Mouse (Mus musculus) hindbrain, embryonic 13.5 days (tissue): ENCODE measurements around the gene Sdk1. TPM values are rescaled to one million over a fixed set of nuclear protein-coding genes. Genes with fewer than 3 reads are reported as not detected.

ENCODE experiments used
- ATAC-seq: fragments of 200-750 bp; cut with Nextera tagmentation; 2 replicates; pipeline ENCODE4 v1.8.0; 2017; ENCODE audit warnings: moderate TSS enrichment; ENCODE audit not compliant: low FRiP score
- H3K27ac ChIP-seq: fragments of 300-500 bp; sonication (generic); 2 replicates; pipeline ENCODE4 v1.5.1; 2015; ENCODE audit warnings: inconsistent platforms, mild to moderate bottlenecking, moderate library complexity
- H3K27me3 ChIP-seq: fragments of 300-500 bp; sonication (generic); 2 replicates; pipeline ENCODE4 v1.6.1; 2015; ENCODE audit warnings: mild to moderate bottlenecking, inconsistent platforms
- H3K36me3 ChIP-seq: fragments of 300-500 bp; sonication (generic); 2 replicates; pipeline ENCODE4 v1.6.1; 2015; ENCODE audit warnings: mild to moderate bottlenecking, inconsistent platforms
- H3K4me1 ChIP-seq: fragments of 300-500 bp; sonication (generic); replicated peaks from 2 replicates; pipeline ENCODE4 v1.6.1; 2015; ENCODE audit warnings: inconsistent platforms
- H3K4me2 ChIP-seq: fragments of 300-500 bp; sonication (generic); 2 replicates; pipeline ENCODE4 v1.6.1; 2015; ENCODE audit warnings: inconsistent platforms, mild to moderate bottlenecking, moderate library complexity
- H3K4me3 ChIP-seq: fragments of 300-500 bp; sonication (generic); 2 replicates; pipeline ENCODE4 v1.5.1; 2015; ENCODE audit warnings: mild to moderate bottlenecking, inconsistent platforms
- H3K9ac ChIP-seq: fragments of 300-500 bp; sonication (generic); 2 replicates; pipeline ENCODE4 v1.6.1; 2015; ENCODE audit warnings: mild to moderate bottlenecking, inconsistent platforms
- H3K9me3 ChIP-seq: fragments of 300-500 bp; sonication (generic); 2 replicates; pipeline ENCODE4 v1.6.1; 2016; ENCODE audit warnings: inconsistent platforms
- WGBS: fragments of 180-500 bp; shearing (Covaris S2); methylation state at CpG from one replicate; pipeline ENCODE4 v1.1.7; 2015; 5-methylcytosine and 5-hydroxymethylcytosine counted together
- polyA plus RNA-seq: library from polyadenylated mRNA; unstranded; fragments of >200 nt; fragmentation: Nextera tagmentation; extraction: Ambion mirVana; gene quantifications from 2 replicates; pipeline ENCODE4 v1.2.1, GENCODE M21; 2015

The Sdk1 gene
- polyA plus RNA-seq, 1 experiment from 2014 or later = 1.8 TPM

DNA sequence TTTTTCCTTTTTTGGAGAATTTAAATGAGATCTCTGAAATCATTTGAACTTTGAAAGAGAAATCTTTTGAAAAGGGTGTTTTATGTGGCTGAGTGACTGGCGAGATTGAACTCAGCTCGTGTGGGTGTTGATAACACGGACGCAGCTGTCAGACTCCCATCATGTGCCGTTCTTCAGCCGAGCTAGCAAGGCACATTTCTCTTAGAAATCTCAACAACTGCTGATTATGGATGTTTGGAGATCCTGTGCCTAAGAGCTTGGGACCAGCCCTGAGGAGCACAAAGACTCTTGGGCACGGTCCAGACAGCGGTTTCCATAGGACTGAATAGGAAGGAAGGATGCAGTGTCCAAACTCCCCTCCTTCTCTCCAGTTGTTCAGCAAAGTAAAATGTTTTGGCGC is 648.5 kb downstream of the Sdk1 start:
- Histone ChIP-seq H3K36me3 (no peaks in the 10 kb centered on the region), H3K4me2 (no peak overlapping the region; the same call in 1 of the 2 replicates), H3K4me3 (no peak overlapping the region), H3K27me3 (0 out of 2 replicates have a peak, but pooled peaks cover 3% of the 10 kb centered on the region), H3K9me3 (no peaks in the 10 kb centered on the region), H3K4me1 (peaks cover 26% of the 10 kb centered on the region), H3K9ac (no peak overlapping the region), H3K27ac (no peak overlapping the region)
- no peak for ATAC-seq
- 38% methylated on average over 9 of the region's 9 CpGs for WGBS

DNA sequence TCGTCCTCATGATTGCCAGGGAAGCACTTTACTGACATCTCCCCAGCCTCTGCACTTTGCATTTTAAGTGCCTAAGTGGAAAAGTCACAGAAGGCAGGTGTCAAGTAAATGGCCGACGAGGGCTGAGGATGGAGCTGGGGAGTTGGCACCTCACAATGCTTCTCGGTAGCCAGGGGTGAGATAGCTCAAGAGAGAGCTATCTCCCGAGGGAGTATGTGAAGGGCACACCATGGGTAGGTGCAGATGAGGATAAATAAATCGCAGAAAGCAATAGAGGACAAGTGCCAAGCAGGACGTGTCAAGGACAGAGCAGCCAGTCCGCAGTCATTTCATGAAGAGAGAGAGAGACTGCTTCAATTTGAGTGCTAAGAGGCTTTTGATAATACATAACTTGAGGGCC is 655.1 kb downstream of the Sdk1 start:
- H3K27me3 ChIP-seq = no peaks in the 10 kb centered on the region
- H3K27ac ChIP-seq = no peak overlapping the region
- H3K4me2 ChIP-seq = no peak overlapping the region
- 84% methylated on average over 8 of the region's 8 CpGs for WGBS
- no peaks in the 10 kb centered on the region for H3K36me3 ChIP-seq
- no peaks in the 10 kb centered on the region for H3K9me3 ChIP-seq
- no peaks in the 10 kb centered on the region for H3K4me1 ChIP-seq
- H3K4me3 ChIP-seq = no peak overlapping the region
- ATAC-seq = no peak
- H3K9ac ChIP-seq = no peak overlapping the region

DNA sequence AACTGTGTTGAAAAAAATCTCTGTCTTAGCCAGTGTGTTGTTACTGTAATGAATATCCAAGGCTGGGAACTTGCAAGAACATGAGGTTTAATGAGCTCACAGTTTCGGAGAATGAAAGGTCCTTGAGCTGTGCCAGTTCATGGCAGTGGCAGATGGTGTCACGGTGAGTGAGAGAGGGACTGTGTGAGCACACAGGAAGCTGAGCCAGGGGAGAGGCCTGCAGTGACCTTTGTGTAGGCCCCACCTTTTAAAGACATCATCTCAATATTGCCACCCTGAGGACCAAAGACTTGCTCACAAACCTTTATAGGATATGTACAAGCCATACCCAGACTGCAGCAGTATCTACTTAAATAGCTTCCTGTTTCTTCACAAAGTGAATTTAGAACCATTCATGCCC is 656.2 kb downstream of the Sdk1 start:
- no peak for ATAC-seq
- Histone ChIP-seq H3K4me2 (no peak overlapping the region), H3K4me1 (peaks cover 2% of the 10 kb centered on the region), H3K9me3 (no peaks in the 10 kb centered on the region), H3K4me3 (no peak overlapping the region), H3K27me3 (no peaks in the 10 kb centered on the region), H3K36me3 (no peaks in the 10 kb centered on the region), H3K27ac (no peak overlapping the region), H3K9ac (no peak overlapping the region)
- WGBS = 61% methylated on average over 2 of the region's 2 CpGs

DNA sequence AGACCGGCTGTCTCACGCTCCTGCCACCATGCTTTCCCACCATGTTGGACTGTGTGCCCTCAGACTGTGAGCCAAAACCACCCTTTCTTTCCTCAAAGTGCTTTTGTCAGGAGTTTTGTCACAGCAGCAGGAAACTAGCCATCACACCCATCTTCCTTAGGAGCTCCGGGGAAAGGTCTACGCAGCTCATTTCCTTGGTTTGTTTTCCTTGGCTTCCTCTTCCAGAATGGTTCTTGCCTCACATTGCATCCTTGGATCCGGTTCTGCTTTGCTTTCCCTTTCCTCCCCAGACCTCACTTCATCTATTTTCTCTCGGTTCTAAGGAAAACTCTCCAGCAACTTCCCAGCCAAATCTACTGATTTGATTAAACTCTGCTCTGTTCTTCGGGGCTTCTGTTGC is 658.5 kb downstream of the Sdk1 start:
- Histone ChIP-seq H3K36me3 (no peaks in the 10 kb centered on the region), H3K4me3 (no peak overlapping the region), H3K4me2 (no peak overlapping the region), H3K9ac (no peak overlapping the region), H3K27ac (no peak overlapping the region), H3K4me1 (peaks cover 11% of the 10 kb centered on the region), H3K27me3 (no peaks in the 10 kb centered on the region), H3K9me3 (no peaks in the 10 kb centered on the region)
- no peak for ATAC-seq
- WGBS = 84% methylated on average over 7 of the region's 7 CpGs

DNA sequence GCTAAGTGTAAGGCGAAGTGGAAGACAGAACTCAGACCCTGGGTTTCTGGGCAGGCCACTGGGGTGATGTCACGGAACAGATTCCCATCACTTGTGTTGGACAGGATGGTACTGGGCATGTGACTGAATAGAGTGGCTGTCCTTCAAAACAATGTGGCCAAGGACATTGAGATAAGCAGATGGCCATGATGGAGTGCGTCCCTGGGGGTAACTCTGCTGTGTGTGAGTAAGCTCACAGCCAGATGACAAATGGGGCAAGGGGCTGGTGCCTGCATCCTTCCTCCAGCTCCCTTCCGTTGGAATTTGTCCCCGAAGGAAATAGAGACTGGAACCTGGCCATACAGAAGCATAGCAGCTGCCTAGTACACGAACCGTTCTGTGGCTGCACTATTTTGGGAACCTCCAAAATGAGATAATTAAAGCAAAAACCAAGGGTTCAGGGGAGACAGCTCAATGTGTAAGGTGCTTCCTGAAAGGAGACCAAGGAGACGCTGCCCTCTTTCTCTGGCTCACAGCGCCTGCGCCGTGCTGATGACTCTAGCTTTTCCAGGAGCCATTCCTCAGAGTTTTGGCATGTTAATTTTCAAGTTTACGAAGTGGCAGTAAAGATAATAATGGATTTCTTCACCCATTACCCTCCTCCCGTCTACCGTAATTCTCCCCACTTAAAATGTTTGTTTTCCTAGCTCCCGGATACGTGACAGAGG is 661.4 kb downstream of the Sdk1 start:
- Histone ChIP-seq H3K36me3 (no peaks in the 10 kb centered on the region), H3K27me3 (no peaks in the 10 kb centered on the region), H3K4me3 (no peak overlapping the region), H3K4me2 (no peak overlapping the region), H3K4me1 (peaks cover 18% of the 10 kb centered on the region), H3K9ac (no peak overlapping the region), H3K9me3 (no peaks in the 10 kb centered on the region), H3K27ac (no peak overlapping the region)
- no peak for ATAC-seq
- WGBS = 69% methylated on average over 16 of the region's 16 CpGs

DNA sequence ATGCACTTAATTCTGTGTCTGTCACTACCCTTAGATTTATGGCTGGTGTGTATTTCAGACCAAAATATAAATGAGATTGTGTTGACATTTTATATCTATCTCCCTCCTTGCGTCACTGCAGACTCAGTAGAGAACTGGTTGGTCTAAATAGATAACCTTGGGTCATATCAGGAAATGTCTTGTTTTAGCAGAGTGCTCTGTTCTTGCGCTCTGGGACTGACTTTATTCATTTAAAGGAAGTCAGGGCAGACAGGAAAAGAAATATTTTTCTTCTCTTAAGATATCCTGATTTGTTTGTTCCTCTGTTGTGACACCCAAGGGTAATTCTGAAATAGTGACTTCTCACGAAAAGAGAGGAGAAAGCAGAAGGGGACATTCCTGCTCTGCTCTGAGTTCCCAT is 669.2 kb downstream of the Sdk1 start:
- H3K36me3 ChIP-seq = no peaks in the 10 kb centered on the region
- ATAC-seq = no peak
- H3K9ac ChIP-seq = no peak overlapping the region
- no peak overlapping the region for H3K27ac ChIP-seq
- no peaks in the 10 kb centered on the region for H3K9me3 ChIP-seq
- peaks cover 15% of the 10 kb centered on the region for H3K4me1 ChIP-seq
- no peaks in the 10 kb centered on the region for H3K27me3 ChIP-seq
- no peak overlapping the region for H3K4me3 ChIP-seq
- 77% methylated on average over 3 of the region's 3 CpGs for WGBS
- H3K4me2 ChIP-seq = no peak overlapping the region

DNA sequence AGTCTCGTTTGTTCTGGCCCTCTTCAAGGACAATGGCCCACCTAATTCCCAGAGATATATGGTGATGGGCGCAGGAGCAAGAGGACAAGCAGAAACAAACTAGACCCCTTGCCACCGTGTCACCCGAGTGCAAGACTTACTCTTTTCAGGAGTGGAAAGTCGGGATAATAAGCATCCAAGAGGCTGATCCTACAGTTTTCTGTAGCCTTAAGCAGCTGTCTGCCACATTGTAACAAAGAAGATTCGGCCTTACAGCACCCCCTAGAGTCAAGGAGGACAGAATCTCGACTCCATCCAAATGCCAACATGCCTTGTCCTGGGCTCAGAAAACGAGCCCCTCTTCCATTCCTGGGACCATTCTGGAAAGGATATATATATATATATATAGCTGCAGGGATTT is 669.6 kb downstream of the Sdk1 start:
- ATAC-seq = no peak
- Histone ChIP-seq H3K4me2 (no peak overlapping the region), H3K4me3 (no peak overlapping the region), H3K9me3 (no peaks in the 10 kb centered on the region), H3K27me3 (no peaks in the 10 kb centered on the region), H3K9ac (no peak overlapping the region), H3K4me1 (peaks cover 16% of the 10 kb centered on the region), H3K36me3 (no peaks in the 10 kb centered on the region), H3K27ac (no peak overlapping the region)
- WGBS = 69% methylated on average over 8 of the region's 8 CpGs

DNA sequence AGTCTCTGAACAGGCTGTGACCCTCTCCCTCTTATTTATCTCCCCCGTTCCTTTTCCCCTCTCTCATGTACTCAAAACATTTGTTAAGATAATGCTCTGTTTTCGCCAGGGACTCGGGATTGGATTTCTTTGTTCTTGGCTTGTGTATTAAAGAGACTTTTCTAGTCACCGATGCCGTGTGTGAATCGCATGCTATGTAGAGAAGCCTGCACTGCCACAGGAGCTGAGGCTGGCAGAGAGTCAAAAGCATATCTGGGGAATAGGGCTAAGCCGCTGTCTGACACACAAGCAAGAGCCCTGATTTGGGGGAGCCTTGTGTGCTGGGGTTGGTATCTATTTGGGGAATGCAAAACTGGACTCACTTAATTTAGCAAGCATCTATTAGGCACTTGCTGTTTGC is 671.6 kb downstream of the Sdk1 start:
- peaks cover 19% of the 10 kb centered on the region for H3K4me1 ChIP-seq
- H3K27me3 ChIP-seq = no peaks in the 10 kb centered on the region; the same call in 1 of the 2 replicates
- peak overlapping the region; percentile 5; the same call in 1 of the 2 replicates for H3K27ac ChIP-seq
- no peak for ATAC-seq
- H3K4me2 ChIP-seq = no peak overlapping the region
- 68% methylated on average over 7 of the region's 7 CpGs for WGBS
- H3K9me3 ChIP-seq = no peaks in the 10 kb centered on the region
- no peak overlapping the region for H3K4me3 ChIP-seq
- H3K9ac ChIP-seq = no peak overlapping the region
- no peaks in the 10 kb centered on the region for H3K36me3 ChIP-seq

DNA sequence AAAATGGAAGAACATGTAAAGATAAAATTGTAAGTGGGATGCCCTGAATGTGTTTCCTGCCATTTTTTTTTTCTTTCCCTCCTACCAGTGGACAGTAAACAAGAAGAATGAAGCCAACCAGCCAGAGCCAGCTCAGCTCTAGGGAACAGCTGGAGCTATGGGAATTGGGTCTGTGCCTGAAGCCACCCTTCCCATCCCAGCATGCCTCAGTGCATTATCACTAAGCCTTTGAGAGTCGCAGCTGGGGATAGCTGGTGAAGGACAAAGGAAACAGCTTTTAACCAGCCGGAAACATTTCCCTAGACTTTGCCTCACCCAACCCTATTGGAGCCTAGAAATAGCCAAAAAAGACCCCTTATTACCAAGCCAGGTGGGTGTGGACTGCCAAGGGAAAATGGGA is 675.7 kb downstream of the Sdk1 start:
- H3K4me3 ChIP-seq = no peak overlapping the region
- no peaks in the 10 kb centered on the region; the same call in 1 of the 2 replicates for H3K27me3 ChIP-seq
- no peak for ATAC-seq
- WGBS = 36% methylated on average over 2 of the region's 2 CpGs
- H3K4me1 ChIP-seq = peaks cover 19% of the 10 kb centered on the region
- no peaks in the 10 kb centered on the region for H3K36me3 ChIP-seq
- H3K4me2 ChIP-seq = no peak overlapping the region
- no peak overlapping the region for H3K27ac ChIP-seq
- H3K9me3 ChIP-seq = no peaks in the 10 kb centered on the region
- no peak overlapping the region for H3K9ac ChIP-seq

DNA sequence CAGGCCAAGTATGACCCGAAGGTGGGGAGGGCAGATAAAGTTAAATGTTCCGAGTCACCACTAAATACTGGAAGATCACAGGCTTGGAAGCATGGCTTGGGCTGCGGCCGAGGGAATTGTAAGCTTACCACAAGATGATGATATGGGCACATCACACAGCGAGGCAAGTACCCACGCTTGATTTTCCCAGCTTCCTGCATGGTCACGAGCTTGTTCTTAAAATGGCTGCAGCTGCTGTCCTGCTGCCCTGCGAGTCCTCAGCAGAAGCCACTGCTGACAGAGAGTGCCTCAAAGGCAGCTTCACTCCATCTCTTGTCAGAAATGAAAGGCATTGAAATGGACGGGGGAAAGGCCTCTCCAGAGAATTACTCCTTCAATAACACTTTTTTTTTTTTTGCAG is 697.7 kb downstream of the Sdk1 start:
- ATAC-seq = no peak
- 68% methylated on average over 9 of the region's 9 CpGs for WGBS

DNA sequence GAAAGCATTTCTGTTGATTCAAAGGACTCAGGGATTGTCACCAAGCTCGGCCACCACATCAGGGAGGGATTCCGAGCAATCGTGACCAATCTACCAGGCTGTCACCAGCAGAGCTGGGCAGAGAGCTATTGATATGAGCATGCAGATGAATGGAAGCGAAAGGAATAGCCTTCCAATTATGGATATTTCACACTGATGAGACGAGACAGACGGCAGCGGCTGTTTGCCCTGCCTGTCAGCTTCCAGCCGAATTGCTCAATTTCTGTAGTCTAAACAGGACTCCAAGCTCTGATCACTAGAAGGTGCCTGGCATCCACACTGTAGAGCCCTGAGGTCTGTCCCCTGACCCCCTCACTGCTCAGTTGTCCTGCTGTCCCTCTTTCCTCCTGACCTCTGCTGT is 699.3 kb downstream of the Sdk1 start:
- H3K4me3 ChIP-seq = no peak overlapping the region
- H3K4me2 ChIP-seq = no peak overlapping the region
- no peak overlapping the region for H3K9ac ChIP-seq
- WGBS = 80% methylated on average over 8 of the region's 8 CpGs
- no peak for ATAC-seq
- H3K4me1 ChIP-seq = 0 out of 2 replicates have a peak, but pooled peaks cover 7% of the 10 kb centered on the region
- no peak overlapping the region for H3K27ac ChIP-seq
- 0 out of 2 replicates have a peak, but pooled peaks cover 3% of the 10 kb centered on the region for H3K36me3 ChIP-seq
- H3K9me3 ChIP-seq = 0 out of 2 replicates have a peak, but pooled peaks cover 4% of the 10 kb centered on the region
- H3K27me3 ChIP-seq = no peaks in the 10 kb centered on the region

More for the DNA sequence above, 697.7 kb downstream of the Sdk1 start:
- no peaks in the 10 kb centered on the region for H3K27me3 ChIP-seq
- H3K4me2 ChIP-seq = no peak overlapping the region
- no peak overlapping the region for H3K27ac ChIP-seq
- 0 out of 2 replicates have a peak, but pooled peaks cover 3% of the 10 kb centered on the region for H3K36me3 ChIP-seq
- H3K4me1 ChIP-seq = 0 out of 2 replicates have a peak, but pooled peaks cover 10% of the 10 kb centered on the region
- H3K4me3 ChIP-seq = no peak overlapping the region
- no peak overlapping the region for H3K9ac ChIP-seq
- H3K9me3 ChIP-seq = no peaks in the 10 kb centered on the region

DNA sequence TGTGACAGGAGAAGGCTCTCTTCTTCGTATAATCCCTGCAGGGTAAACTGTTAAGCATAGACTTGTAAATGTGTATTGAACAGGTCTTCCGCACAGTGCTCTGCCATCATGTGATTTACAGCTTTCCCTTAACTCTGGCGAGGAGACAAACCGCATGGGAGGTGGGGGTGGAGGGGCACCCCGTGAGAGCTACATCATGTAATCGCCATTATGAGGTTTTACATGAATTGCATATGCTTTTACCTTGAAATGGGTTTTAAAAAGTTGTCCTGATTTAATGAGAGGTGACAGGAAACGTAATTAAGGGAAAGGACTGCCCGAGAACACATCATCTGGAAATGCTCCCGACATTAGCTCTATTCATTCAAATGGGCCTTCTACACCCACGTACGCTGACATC is 709.5 kb downstream of the Sdk1 start:
- Histone ChIP-seq H3K4me1 (peaks cover 15% of the 10 kb centered on the region; the same call in 1 of the 2 replicates), H3K4me2 (no peak overlapping the region), H3K9me3 (no peaks in the 10 kb centered on the region), H3K27me3 (no peaks in the 10 kb centered on the region), H3K9ac (no peak overlapping the region), H3K36me3 (no peaks in the 10 kb centered on the region), H3K27ac (no peak overlapping the region), H3K4me3 (no peak overlapping the region)
- ATAC-seq = no peak
- WGBS = 59% methylated on average over 11 of the region's 11 CpGs

DNA sequence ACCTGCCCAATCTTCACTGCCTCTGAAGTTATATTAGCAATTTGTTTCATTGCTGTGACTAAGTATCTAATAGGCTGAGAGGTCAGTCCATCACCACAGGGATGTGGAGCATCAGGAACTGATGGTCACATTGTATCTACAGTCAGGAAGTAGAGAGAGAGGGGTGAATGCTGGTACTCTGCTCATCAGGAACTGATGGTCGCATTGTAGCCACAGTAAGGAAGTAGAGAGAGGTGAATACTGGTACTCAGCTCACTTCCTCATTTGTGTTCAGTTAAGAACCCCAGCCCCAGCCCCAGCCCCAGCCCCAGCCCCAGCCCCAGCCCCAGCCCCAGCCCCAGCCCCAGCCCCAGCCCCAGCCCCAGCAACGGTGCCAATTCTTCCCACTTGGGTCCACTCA is 711.0 kb downstream of the Sdk1 start:
- no peak overlapping the region for H3K27ac ChIP-seq
- no peak overlapping the region for H3K4me2 ChIP-seq
- H3K27me3 ChIP-seq = no peaks in the 10 kb centered on the region
- whole genome bisulfite sequencing = 86% methylated on average over 2 of the region's 2 CpGs
- H3K4me1 ChIP-seq = peaks cover 6% of the 10 kb centered on the region; the same call in 1 of the 2 replicates
- ATAC-seq = no peak
- H3K36me3 ChIP-seq = no peaks in the 10 kb centered on the region
- H3K9ac ChIP-seq = no peak overlapping the region
- no peak overlapping the region for H3K4me3 ChIP-seq
- H3K9me3 ChIP-seq = no peaks in the 10 kb centered on the region
